Mouse (Mus musculus): ENCODE measurements around the gene Nectin2. TPM values are rescaled to one million over a fixed set of nuclear protein-coding genes. Genes with fewer than 3 reads are reported as not detected.
"Not testable (repeated sequence)": the region's sequence is repeated elsewhere in the genome, so short reads cannot be mapped to it uniquely, and the experiment has no call there.

Gene Nectin2
- polyA plus RNA-seq, 3 experiments from 2014 or later = 0.13 to 1.0 TPM; not detected in 1

DNA sequence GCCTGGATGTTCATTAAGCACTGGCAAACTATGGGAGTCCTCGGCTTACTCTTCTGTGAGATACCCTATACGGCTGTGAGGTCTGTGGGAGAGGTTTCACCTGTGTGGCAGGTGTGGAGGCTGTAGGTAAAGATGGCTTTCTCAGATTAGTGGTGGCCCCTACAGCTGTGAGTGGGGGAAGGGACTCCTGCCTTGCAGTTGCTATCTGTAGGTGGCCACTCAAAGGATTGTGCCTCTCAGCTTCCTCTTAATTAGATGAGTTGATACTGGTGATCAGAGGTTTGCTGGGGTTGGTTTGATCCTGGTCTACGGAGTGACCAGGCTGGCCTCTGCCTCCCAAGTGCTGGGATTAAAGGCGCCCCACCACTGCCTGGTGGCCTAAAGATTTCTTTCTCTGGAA is 45.8 kb downstream of the Nectin2 start:
- ATAC-seq = no peak

DNA sequence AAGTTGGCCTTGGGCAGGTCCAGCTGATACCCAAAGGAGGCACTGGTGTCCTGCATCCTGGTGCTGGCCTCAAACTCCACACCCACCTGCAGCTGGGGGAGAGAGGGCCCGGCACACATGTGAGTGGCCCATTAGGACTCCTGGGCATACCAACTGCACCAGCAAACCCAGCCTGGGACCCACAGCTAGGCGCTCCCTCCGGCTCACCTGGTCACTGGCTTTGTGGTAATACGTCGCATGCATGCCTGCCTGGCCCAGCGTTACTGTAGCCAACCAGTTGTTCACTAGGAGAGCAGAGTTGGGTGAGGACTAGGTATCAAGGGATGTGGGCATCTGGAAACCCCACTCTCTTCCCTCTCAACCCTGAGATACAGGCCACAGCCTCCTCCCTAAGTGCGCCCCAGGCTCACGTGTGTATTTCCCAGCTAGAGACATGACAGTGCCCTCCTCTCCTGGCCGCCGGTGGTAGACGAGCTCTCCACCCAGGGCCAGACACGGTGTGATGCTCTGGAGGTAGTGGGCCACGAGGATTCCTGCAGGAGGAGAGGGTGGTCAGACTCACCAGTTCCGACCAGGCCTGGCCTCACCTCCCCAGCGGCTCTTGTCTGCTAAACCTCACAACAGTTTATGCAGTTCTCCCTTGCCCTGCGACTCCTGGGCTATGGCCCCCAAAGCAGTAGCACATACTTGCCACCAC is 47.3 kb downstream of the Nectin2 start:
- ATAC-seq = no peak

DNA sequence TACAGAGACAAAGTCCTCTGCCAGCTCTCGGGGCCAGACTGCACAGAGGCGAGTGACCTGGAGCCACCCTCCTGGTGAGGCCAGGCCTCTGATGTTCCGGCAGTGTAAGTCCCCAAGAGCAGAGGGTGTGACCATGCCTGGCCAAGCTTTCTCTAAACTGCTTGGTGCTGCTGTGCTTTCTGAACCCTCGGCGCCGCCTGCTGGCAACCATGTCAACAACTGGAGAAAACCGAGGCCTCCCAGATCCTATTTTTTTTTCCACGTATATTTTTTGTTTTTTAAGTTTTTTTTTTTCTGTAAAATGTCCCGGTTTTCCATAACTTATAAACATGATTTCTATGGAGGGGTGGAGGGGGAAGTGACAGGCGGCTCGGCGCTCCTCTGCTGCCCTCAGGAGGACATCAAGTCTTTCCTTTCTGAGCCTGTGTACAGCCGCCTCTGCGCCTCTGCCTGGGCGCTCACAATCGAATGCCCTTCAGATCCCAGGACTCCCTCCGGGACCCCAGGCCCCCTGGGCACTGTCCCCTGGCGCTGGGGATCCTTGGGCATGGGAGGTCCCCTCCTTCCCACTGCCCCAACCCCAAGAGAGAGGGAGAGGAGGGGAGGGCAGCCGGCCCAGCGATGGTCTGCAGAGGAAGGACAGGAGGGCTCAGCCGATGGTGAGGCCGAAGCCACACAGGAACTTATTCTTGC is 49.1 kb downstream of the Nectin2 start:
- no peak for ATAC-seq

DNA sequence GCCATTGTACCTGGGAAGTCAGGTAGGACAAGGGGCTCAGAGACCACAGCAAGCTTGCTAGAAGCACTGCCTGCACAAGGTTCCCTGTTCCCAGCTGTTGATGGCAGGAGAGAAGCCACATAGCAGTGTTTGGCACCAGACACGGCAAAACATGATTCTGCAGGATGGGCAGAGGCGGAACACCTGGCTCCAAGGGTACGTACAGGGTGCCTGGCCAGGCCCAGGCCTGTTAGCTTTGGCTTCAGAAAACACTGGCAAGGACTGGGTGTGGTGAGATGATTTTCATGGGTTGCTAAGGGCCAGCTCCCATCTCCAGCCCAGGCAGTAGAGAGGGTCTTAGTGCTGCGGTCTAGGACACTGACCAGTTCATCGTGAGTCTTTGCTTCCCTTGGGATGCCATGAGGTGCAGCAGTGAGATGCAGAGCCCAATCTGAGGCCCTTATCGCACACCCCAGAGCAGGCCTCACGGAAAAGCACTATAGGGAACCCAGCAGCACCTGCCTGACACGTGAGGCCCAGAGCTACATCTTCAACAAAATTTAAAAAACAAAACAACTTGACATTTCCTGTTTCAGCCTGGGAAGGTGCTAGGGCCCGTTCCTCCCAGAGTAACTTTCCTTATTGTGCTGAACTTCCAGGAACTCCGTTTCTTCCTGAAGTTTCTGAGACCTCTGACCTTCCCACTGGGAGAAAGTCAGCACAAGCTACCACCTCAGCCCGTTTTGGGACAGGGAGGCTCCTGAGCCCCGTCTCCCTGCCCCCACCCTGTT is 49.8 kb downstream of the Nectin2 start:
- no peak for ATAC-seq

DNA sequence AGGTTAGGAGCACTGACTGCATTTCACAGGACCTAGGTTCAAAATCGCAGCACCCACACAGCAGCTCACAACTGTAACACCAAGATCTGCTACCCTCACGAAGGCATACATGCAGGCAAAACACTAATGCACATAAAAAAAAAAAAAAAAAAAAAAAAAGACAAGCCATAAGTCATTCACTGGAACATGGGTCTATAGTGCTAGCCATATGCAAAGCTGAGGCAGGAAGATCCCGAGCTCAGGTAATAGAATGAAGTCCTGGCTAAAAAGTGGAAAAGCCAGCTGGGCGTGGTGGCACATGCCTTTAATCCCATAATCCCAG is 50.5 kb downstream of the Nectin2 start:
- no peak for ATAC-seq

DNA sequence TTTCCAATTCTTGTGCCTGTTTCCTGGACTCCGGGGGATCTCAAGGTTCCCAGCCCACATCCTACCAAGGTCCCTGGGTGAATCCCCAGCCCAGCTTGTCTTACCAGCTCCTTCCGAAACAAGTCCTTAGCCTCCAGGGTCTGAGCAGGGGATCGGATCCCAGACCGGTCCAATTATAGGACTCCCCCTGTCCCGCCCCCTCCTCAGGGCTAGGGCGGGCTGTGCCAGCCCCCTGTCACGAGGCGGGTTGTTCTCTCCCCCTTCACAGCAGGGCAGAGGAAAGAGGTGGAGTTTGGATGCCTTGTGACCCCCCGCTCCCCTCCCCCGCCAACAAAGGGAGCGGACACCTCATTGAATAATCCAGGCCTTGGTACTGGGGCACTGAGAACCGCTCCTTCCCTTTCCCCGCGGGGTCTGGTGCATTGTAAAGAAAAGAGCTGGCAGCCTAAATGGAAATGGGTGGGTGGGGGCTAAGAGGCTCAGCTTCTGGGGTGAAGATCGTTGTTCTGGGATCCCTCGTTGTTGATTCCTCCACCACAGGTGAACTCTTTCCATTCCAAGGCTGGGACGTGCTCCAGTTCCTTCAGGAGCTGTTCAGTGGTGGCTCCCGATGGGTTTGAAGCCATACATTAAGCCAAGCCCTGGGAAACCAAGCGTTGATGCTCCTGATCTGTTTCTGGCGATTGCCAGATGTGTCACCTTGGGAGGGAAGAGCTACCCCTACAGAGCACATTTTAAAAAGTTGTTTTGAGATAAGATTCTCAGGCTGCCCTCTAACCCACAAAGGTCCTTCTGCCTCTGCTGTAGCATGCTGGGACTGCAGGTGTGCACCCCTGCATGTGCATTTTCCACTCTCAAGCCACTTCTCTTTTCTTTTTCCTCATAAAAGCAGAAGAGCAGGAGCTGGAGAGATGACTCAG is 51.1 kb downstream of the Nectin2 start, which contains the start of gene Apoe:
Gene Apoe, minus strand, starts transcription at position 282 of the 920 bp plus-strand sequence.
- ATAC-seq = no peak

DNA sequence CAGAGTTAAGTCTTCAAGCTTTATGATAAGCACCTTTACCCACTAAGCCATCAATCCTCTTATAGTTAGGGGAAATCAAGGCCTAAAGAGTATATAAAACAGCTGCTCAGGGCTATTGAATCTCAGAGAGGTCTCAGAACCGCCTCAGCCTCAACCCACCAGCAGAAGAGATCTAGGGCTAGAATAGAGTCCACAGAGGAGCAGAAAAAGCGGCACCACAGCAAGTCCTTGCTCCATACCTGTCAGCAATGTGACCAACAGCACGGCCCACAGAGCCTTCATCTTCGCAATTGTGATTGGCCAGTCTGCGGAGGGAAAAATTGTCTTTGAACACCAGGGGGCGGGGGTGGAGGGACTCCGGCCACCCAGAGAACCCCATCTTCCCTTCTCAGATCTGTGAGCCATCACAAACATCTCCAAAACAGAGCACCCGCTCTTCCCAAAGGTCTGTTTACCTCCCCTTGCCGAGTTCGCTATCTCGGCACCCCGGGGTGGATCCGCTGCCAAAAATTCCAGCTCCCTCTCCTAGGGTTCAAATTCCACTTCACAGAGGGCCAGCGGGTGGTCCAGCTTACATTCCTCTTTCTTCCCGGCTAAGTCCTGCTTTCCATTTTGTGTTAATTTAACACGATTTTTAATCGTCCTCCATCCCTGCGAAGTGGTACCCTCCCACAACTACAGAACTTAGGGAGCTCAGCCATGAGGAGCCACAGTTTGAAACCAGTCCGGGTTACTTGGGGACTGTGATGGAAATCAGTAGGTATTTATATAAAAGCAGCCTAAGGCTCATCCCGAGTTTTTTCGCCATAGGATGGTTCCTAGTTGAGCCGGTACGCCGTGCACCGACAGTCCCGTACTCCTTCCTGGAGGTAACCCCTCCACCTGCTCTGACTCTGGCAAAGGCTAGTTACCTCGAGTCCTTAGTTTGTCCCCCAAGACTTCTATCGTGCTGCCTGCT is 52.1 kb downstream of the Nectin2 start:
- no peak for ATAC-seq

DNA sequence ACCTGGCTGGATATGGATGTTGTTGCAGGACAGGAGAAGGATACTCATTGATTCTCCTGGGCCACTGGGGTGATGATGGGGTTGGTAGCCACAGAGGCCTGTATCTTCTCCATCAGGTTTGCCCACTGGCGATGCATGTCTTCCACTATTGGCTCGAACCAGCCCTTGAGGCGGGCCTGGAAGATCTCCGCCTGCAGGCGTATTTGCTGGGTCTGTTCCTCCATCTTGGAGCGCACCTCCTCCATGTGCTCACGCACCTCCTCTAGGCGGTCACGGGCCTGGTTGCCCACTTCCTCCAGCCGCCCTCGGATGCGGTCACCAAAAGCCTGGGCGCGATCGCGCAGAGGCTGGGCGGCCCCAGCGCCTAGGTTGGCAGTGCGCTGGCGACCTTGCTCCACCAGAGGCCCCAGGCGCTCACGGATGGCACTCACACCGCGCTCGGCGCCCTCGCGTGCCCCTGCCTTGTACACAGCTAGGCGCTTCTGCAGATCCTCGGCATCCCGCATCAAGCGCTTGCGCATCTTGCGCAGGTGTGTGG is 53.9 kb downstream of the Nectin2 start:
- no peak for ATAC-seq

DNA sequence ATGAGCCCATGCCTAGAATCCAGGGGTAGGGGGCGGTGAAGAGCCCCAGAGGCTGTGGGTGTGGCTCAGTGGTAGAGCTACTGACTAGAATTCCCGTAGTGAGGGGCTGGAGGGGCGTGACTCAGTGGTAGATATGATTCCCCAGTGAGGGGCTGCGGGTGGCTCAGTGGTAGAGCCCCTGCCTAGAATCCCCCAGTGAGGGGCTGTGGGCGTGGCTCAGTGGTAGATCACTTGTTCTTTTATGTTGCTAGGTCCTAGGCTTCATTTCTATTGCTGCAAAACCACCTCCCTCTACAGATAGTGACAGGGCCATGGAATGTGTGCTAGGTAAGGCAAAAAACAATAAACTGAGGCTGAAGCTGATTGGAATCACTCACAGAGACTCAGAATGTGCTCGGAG is 54.4 kb downstream of the Nectin2 start:
- no peak for ATAC-seq

DNA sequence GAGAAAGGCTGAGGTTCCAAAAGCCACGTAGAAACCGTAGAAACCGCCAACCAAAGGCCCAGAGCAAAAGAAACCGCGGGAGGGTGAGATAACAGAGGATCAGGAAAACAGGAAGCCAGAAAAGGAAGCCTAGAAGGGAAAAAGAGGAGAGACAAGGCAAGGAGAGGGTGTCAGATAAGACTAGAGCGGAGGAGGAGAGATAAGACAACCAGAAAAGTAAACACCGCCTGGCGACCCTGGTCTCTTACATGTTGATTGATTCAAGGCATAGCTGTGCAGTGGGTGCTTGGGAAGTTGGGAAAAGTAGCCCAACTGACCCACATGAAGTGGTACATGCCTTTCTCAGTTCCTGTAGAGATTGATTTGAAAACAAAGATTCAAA is 55.1 kb downstream of the Nectin2 start:
- no peak for ATAC-seq

DNA sequence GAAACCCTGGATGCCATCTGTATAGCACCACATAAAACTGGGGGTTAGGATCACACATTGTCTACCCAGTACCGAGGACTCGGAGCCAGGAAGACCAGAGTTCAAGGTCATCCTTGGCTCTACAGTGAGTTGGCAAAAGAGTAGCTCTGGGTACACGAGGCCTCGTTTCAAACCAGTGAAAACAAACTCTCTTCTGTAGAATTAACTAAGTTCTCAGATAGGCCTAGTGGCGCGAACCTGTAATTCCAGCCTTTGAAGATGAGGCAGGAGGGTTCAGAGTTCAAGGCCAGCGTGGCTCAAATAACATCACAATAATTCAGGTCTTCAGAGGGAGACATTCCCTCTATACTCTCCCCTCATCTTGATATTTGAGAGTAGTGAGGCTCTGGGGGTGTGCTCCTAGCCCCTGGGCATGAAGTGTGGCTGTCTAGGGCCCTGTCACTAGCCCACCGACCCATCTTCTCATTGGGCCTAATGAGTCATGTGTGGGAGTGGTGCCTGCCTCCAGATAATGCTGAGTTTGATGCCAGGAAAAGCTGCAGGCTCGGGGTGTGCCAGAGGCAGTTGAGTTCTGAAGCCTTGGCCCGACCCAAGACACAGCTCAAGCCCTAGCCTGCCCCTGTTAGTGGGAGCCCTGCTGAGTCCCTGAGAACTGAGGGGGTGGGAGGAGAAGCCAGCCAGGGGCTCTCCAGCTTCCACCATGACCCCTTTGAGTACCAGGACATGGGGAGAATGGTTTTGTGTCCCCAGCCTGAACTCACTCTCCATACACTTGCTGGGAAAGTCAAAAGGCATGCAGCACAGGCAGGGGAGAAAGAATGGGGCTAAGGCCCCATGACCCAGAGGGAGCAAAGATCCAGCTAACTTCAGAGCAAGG is 55.7 kb downstream of the Nectin2 start:
- no peak for ATAC-seq

DNA sequence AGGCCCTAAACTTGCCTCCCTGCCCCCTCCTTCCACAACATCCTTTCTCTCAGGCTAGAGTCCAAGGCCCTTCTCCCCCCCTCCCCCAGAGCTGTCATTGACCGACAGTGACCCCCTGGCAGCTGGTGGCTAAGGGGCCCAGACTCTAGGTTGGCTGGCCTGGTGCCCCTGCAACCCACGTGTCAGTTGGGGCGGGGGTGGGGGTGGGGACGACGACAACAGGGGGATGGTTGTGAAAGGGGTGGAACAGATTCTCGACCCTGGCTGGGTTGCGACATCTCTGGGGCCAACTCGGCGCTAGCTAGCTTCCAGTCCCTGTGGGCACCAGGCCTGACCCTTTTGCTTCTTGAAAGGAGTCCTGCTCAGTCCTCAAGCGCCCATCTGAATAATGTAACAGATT is 56.9 kb downstream of the Nectin2 start:
- ATAC-seq = no peak

DNA sequence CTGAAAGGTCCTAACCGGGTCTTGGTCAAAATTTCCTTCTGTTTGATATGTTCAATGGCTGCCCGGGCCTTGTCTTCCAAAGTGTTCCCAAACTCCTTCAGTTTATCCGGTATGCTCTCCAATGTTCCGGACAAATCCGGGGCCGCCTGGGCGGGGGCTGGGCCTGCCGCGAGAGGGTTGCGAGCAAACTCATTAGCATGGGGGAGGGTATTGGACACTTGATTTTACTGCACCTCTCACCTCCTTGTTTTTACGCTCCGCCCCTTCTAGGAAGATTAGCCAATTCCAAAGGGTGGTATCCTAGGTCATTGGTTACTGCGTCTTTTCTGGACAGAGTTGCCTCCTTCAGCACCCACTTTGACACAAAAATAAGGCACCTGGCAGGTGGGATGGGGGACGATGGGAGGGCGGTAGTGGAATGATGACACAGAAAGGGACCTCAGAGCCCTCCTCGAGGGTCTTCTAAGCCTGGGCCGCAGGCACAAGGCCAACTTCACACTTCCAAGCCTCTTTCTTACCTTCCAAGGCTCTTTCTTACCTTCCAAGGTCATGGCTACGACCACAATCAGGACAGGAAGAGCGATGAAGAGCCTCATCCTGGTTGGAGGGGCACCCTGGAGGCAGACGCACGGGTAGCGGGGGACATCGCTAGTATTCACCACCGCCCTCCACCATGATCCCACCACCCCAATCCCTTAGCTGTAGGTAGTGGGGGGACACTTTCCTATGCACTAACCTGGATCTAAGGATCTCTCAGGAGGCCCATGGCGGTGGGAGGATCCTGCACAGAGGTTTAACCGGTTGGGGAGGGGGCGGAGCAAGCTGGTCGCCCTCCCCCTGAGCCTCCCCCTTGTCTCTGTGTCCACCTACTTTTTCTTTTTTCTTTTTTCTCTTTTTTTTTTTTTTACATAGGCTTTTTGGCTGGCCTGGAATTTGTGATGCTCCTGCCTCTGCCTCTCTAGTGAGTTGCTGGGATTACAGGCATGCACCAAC is 58.1 kb downstream of the Nectin2 start, which contains the start of gene Apoc1:
Gene Apoc1, minus strand, starts transcription at position 788 of the 993 bp plus-strand sequence.
- no peak for ATAC-seq

DNA sequence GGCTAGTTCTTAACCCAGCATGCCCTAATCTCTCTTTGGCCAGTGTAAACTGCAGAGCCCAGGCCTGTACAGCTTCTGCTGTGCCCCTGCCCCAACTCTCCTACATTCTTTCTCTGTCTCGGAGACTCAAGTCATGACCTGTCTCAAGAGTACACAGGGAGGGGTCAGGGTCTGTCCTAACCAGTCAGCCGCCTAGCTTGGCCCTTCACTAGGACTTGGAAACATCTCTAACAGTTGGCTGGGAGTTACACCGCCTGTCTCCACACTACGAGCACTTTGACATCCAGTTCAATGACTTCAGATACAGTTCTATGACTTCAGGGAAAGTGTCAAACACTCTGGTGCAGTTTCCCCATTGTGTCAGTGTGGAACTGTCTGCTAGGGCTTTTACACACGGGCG is 58.8 kb downstream of the Nectin2 start:
- ATAC-seq = no peak

DNA sequence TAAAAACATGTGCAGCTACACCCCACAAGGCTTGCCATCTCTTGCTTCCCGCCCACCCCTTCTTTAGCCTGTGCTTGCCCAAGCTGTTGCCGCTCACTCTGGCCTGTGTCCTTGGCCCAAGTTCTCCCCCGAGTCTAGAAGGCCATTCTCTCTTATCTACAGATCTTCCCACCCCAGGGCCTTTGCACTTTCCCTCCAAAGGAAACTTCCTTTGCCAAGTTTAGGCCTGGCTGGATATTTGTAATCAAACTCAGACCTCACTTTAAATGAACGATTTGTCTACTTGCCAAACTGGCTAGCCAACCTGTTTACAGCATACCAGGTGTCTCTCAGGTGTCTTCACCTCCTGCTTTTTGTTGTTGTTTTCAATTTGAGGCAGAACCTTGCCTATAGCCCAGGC is 59.4 kb downstream of the Nectin2 start:
- no peak for ATAC-seq

DNA sequence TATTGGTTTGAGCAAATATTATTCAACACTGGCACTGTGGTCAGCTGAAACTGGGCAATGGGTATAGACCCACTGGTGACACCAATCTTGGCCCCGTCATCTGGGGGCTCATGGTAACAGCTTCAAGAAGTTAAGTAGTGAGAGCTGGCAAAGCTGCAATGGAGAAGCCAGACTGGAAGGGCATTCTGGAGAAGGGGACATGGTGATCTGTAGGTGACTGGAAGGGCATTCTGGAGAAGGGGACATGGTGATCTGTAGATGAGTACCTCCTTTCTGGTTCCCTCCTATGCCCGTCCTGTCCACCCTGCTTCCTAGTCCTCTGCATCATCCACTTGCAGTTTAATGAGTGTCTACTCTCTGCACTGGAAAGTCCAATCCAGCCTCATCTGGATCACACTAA is 61.7 kb downstream of the Nectin2 start:
- no peak for ATAC-seq

DNA sequence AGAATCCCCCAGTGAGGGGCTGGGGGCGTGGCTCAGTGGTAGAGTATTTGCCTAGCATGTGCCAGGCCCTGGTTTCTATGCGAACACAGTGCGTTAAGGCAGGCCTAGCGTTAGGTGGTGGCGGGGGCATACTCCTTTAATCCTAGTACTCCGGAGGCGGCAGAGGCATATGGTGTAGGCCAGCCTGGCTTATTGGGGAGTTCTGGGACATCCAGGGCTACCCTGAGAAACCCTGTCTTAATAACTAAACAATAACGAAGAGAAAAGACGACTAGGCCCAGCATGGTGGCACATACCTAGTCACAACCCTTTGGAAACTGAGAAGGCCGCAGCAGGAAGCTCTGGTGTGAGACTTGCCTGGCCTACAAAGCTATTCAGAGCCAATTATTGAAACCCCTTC is 62.2 kb downstream of the Nectin2 start:
- no peak for ATAC-seq

DNA sequence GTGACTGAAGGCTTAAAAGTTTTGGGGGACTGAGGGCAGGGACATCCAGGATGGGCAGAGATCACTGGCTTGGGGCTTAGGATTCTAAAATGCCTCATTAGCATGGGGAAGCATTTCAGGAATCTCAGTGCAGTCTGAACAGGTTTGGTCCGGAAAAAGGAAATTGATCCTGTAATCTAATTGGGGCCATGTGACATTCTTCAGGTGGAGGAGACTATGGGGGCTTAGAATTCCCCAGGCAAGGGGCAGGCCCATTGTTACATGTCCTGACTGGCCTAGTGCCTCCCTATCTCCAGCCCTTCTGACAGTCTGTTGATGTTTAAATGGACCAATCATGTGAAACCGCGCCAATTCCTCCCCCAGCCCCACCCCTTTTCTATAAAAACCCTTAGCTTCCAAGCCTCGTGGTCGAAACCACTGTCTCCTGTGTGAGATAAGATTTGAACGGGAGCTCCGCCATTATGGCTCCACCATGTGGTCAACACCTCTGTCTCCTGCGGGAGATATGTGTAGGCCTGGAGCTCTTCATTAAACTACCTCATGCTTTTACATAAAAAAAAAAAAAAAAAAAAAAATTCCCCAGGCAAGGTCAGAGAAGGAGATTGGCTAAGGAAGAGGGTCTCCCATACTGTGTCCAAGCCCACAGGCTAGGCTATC is 63.2 kb downstream of the Nectin2 start:
- not testable (repeated sequence) for ATAC-seq

All from inflammation-experienced regulatory T-cells, adult 6 months (primary cell).